Mouse (Mus musculus): ENCODE results near the gene Mbtps2.

GRCm38 (mm10) chrX:157601450-157601849 is 2.9 kb upstream of the Mbtps2 start:
- TF ChIP-seq CTCF (IDR thresholded peaks at IDR 0.05) = peak; percentile 65
- TF ChIP-seq EP300 (IDR thresholded peaks at IDR 0.05) = no peak
